Mouse (Mus musculus): ENCODE data around the gene Rbfox3.
A peak's percentile ranks its signal among the peaks of the same experiment; 100 is the strongest.

Rbfox3 gene

GRCm38 (mm10) chr11:118605570-118605969 lies 305.8 kb downstream of the Rbfox3 start:
- no peak for DNase-seq (ENCODE audit: low spot score in 2 of 2)

- no peak for DNase-seq (ENCODE audit: low spot score in 2 of 2)
Measured at GRCm38 (mm10) chr11:118604206-118604605, 307.2 kb downstream of the Rbfox3 start.

- no peak for DNase-seq (ENCODE audit: low spot score in 2 of 2)
Measured at GRCm38 (mm10) chr11:118603126-118603525, 308.3 kb downstream of the Rbfox3 start.

GRCm38 (mm10) chr11:118601484-118601883 lies 309.9 kb downstream of the Rbfox3 start:
- no peak for DNase-seq (ENCODE audit: low spot score in 2 of 2)

- DNase-seq (ENCODE audit: low spot score in 2 of 2), result no peak
Measured at GRCm38 (mm10) chr11:118600168-118600567, 311.2 kb downstream of the Rbfox3 start.

- DNase-seq (ENCODE audit: low spot score in 2 of 2), result no peak
Measured at GRCm38 (mm10) chr11:118598726-118599125, 312.7 kb downstream of the Rbfox3 start.

GRCm38 (mm10) chr11:118584826-118585225 lies 326.6 kb downstream of the Rbfox3 start:
- DNase-seq (ENCODE audit: low spot score in 2 of 2), result peak; percentile 70 to 75

GRCm38 (mm10) chr11:118583989-118584388 lies 327.4 kb downstream of the Rbfox3 start:
- no peak for DNase-seq (ENCODE audit: low spot score in 2 of 2)

GRCm38 (mm10) chr11:118583573-118583972 lies 327.8 kb downstream of the Rbfox3 start:
- no peak for DNase-seq (ENCODE audit: low spot score in 2 of 2)

GRCm38 (mm10) chr11:118581019-118581418 lies 330.4 kb downstream of the Rbfox3 start:
- DNase-seq (ENCODE audit: low spot score in 2 of 2), result no peak

- no peak for DNase-seq (ENCODE audit: low spot score in 2 of 2)
Measured at GRCm38 (mm10) chr11:118579622-118580021, 331.8 kb downstream of the Rbfox3 start.

- DNase-seq (ENCODE audit: low spot score in 2 of 2), result no peak
Measured at GRCm38 (mm10) chr11:118577271-118577670, 334.1 kb downstream of the Rbfox3 start.

- DNase-seq (ENCODE audit: low spot score in 2 of 2), result no peak
Measured at GRCm38 (mm10) chr11:118576611-118577010, 334.8 kb downstream of the Rbfox3 start.

- no peak for DNase-seq (ENCODE audit: low spot score in 2 of 2)
Measured at GRCm38 (mm10) chr11:118574418-118574817, 337.0 kb downstream of the Rbfox3 start.

- peak in 1 of 2 experiments; percentile 20 for DNase-seq (ENCODE audit: low spot score in 2 of 2)
Measured at GRCm38 (mm10) chr11:118573569-118573968, 337.8 kb downstream of the Rbfox3 start.

- no peak for DNase-seq (ENCODE audit: low spot score in 2 of 2)
Measured at GRCm38 (mm10) chr11:118573000-118573399, 338.4 kb downstream of the Rbfox3 start.

GRCm38 (mm10) chr11:118570164-118570563 lies 341.2 kb downstream of the Rbfox3 start:
- no peak for DNase-seq (ENCODE audit: low spot score in 2 of 2)

- DNase-seq (ENCODE audit: low spot score in 2 of 2), result no peak
Measured at GRCm38 (mm10) chr11:118569571-118570062, 341.8 kb downstream of the Rbfox3 start.

GRCm38 (mm10) chr11:118563877-118564276 lies 347.5 kb downstream of the Rbfox3 start:
- DNase-seq (ENCODE audit: low spot score in 2 of 2), result no peak

- DNase-seq (ENCODE audit: low spot score in 2 of 2), result no peak
Measured at GRCm38 (mm10) chr11:118562847-118563246, 348.6 kb downstream of the Rbfox3 start.

GRCm38 (mm10) chr11:118558193-118558592 lies 353.2 kb downstream of the Rbfox3 start:
- DNase-seq (ENCODE audit: low spot score in 2 of 2), result no peak

- DNase-seq (ENCODE audit: low spot score in 2 of 2), result no peak
Measured at GRCm38 (mm10) chr11:118555631-118556030, 355.8 kb downstream of the Rbfox3 start.

- DNase-seq (ENCODE audit: low spot score in 2 of 2), result no peak
Measured at GRCm38 (mm10) chr11:118554542-118554941, 356.9 kb downstream of the Rbfox3 start.

- DNase-seq (ENCODE audit: low spot score in 2 of 2), result no peak
Measured at GRCm38 (mm10) chr11:118553926-118554325, 357.5 kb downstream of the Rbfox3 start.
